ENCODE assay signal across 8 mouse cellular contexts in the genomic region with DNA sequence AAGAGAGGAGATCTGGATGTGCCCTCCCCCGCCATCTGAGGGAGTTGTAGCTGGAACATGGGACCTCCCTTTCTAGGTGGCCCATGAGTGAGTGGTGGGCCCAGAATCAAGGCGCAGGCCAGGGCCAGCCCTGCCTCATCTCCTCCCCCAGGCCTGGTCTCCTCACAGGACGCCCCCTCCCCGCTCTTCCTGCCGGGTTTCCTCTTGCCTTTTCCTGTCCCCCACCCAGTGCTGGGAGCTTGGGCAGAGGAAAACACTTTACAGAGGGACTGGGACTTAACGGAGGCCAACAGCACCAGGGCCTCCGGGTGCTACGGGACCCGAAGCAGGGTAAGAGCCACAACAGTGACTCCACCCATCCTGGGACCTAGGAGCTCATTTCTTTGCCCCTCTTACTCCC. TPM values are rescaled to one million over a fixed set of nuclear protein-coding genes. Genes with fewer than 3 reads are reported as not detected.
DNase-seq lines count a peak whose midpoint lies in the region; ATAC-seq and TF ChIP-seq lines count a peak whose summit lies in the region.

Gene Rasip1 (plus strand): TSS at position 228 of the 400 bp plus-strand sequence.

- TF ChIP-seq CTCF in lung, adult 2 months (IDR thresholded peaks at IDR 0.05; ENCODE audit: insufficient read depth, low read length), result no peak

- DNase-seq in left cerebral cortex, postnatal 14 days (ENCODE audit: low spot score in 2 of 2), result no peak
- no peak for DNase-seq in left cerebral cortex, postnatal 25 days (ENCODE audit: low spot score in 2 of 2)
- DNase-seq in gastrocnemius, postnatal 4 days (ENCODE audit: low spot score in 2 of 2), result no peak
- DNase-seq in lung, adult 2 months, result peak; percentile 39
- no peak for DNase-seq in ovary, adult 18-20 months (ENCODE audit: low spot score)
- DNase-seq in frontal cortex, postnatal 14 days (ENCODE audit: low spot score in 2 of 2), result no peak
- DNase-seq in layer of hippocampus, postnatal 14 days (ENCODE audit: low spot score in 2 of 2), result no peak

- H3K4me1 ChIP-seq in intestine, embryonic 16.5 days (ENCODE audit: control insufficient read depth, insufficient read depth, low read length), result peaks cover 11% of the 10 kb centered on the region; the same call in 1 of the 2 replicates
- H3K4me1 ChIP-seq in lung, adult 2 months (ENCODE audit: control insufficient read depth, insufficient read depth, low read length), result 0 out of 2 replicates have a peak, but pooled peaks cover 6% of the 10 kb centered on the region

- H3K27ac ChIP-seq in intestine, embryonic 16.5 days (ENCODE audit: low read length), result peak within 1 kb of the TSS; percentile 49; the same call in 1 of the 2 replicates

- WGBS in intestine, embryonic 16.5 days, result 82% methylated on average over 9 of the region's 9 CpGs
- WGBS in lung, adult 2 months, result 52% methylated on average over 9 of the region's 9 CpGs

- H3K27me3 ChIP-seq in intestine, embryonic 16.5 days (replicated peaks; ENCODE audit: control insufficient read depth, insufficient read depth, low read length), result peaks cover 12% of the 10 kb centered on the region

- TF ChIP-seq POLR2A in lung, adult 2 months (IDR thresholded peaks at IDR 0.05; ENCODE audit: borderline replicate concordance, extremely low read depth, low read depth, low read length), result peak; percentile 94

- peak within 1 kb of the TSS; percentile 79 for H3K9ac ChIP-seq in intestine, embryonic 16.5 days (ENCODE audit: low read depth, low read length)

- ATAC-seq in intestine, embryonic 16.5 days, result 0 out of 2 replicates have a peak, but pooled peaks have one; percentile 22

- H3K4me3 ChIP-seq in intestine, embryonic 16.5 days (ENCODE audit: low read length), result peak within 1 kb of the TSS; percentile 61
- H3K4me3 ChIP-seq in lung, adult 2 months (replicated peaks; ENCODE audit: extremely low read depth, low read depth, low read length), result peak within 1 kb of the TSS; percentile 94

- H3K4me2 ChIP-seq in intestine, embryonic 16.5 days (ENCODE audit: low read depth, low read length), result peak within 1 kb of the TSS; percentile 99

- intact Hi-C loops in left cerebral cortex, postnatal 14 days (cut with DNase I), result no loop called here
- intact Hi-C loops in left cerebral cortex, postnatal 25 days (cut with DNase I), result no loop called here

- H3K9me3 ChIP-seq in intestine, embryonic 16.5 days (ENCODE audit: control insufficient read depth, low read length), result no peaks in the 10 kb centered on the region

- H3K36me3 ChIP-seq in intestine, embryonic 16.5 days (ENCODE audit: control insufficient read depth, insufficient read depth, low read length), result no peaks in the 10 kb centered on the region

RNA-seq across cellular contexts. Expression of gene Rasip1, which starts in this region (rescaled TPM):
- 10 to 100 TPM; 11.2 to 11.3 TPM for total RNA-seq in left cerebral cortex, postnatal 14 days (2021)
- 1 to 10 TPM; 8.1 to 8.2 TPM for total RNA-seq in left cerebral cortex, postnatal 25 days (2021)
- total RNA-seq in gastrocnemius, postnatal 4 days (2021), result 10 to 100 TPM; 23.0 to 25.6 TPM
- 3.4 and 4.4 TPM in 2 replicates for polyA plus RNA-seq in intestine, embryonic 16.5 days (2015; fragmentation: Nextera tagmentation; extraction: Ambion mirVana)
- polyA plus RNA-seq in lung, adult 2 months (2012; rRNA removed), result 139 and 181 TPM in 2 replicates
- 10 to 100 TPM in 1 of 2 experiments, 1 to 10 TPM in 1; 9.3 to 10.3 TPM for total RNA-seq in layer of hippocampus, postnatal 14 days (2021)

Comparison
In these comparisons a context has a peak if more than half of its experiments do, and no peak if none do; other contexts are left out.
1. RNA of gene Rasip1 (polyA plus RNA-seq): 139 to 181 TPM in lung, adult 2 months; 3.4 to 4.4 TPM in intestine, embryonic 16.5 days; every median in the first group is over 10 times any median in the second.